Mouse (Mus musculus) CH12.LX (cell line): ENCODE measurements around the gene Gm20388. TPM values are rescaled to one million over a fixed set of nuclear protein-coding genes. Genes with fewer than 3 reads are reported as not detected.

Experiments
- DNase-seq: peaks from one replicate; pipeline ENCODE4 v3.0.0-alpha.2; 2013; ENCODE audit errors: extremely low read depth
- H3K27ac ChIP-seq: 2 replicates; pipeline ENCODE4 v1.5.1; 2012; ENCODE audit warnings: low read depth, mild to moderate bottlenecking, control low read depth, moderate library complexity; ENCODE audit not compliant: insufficient read depth
- H3K27me3 ChIP-seq: replicated peaks from 2 replicates; pipeline ENCODE3; 2012; ENCODE audit warnings: inconsistent platforms
- H3K36me3 ChIP-seq, 2 experiments: replicated peaks in 1 of 2; 2 replicates each; pipeline versions ENCODE3 to v1.6.1; 2012; ENCODE audit warnings: inconsistent platforms in 1 of 2, low read length in 1 of 2, mild to moderate bottlenecking in 1 of 2, mixed read lengths in 1 of 2, moderate library complexity in 1 of 2; ENCODE audit not compliant: control insufficient read depth in 1 of 2, insufficient read depth in 1 of 2
- H3K4me1 ChIP-seq, 2 experiments: 2 replicates each; pipeline ENCODE4 v1.6.1; 2012; ENCODE audit warnings: inconsistent platforms in 1 of 2, moderate library complexity in 1 of 2; ENCODE audit not compliant: insufficient read depth in 2 of 2, control insufficient read depth in 1 of 2
- H3K4me2 ChIP-seq: 2 replicates; pipeline ENCODE4 v1.6.1; 2012; ENCODE audit warnings: low read depth, mild to moderate bottlenecking, control low read depth; ENCODE audit not compliant: poor library complexity, insufficient read depth, severe bottlenecking
- H3K4me3 ChIP-seq, 3 experiments: fragments of 150-350 bp in 1 of 3; sonication (generic) in 1 of 3; replicated peaks in 1 of 3; 2 replicates each; pipeline versions ENCODE3 to v1.5.1; 2011 to 2012; ENCODE audit warnings: low read depth in 2 of 3, low read length in 2 of 3, mild to moderate bottlenecking in 2 of 3, moderate library complexity in 2 of 3, control low read depth in 1 of 3, improper control_type of control experiment in 1 of 3, inconsistent platforms in 1 of 3, mixed read lengths in 1 of 3; ENCODE audit not compliant: poor library complexity in 1 of 3
- H3K79me2 ChIP-seq: replicated peaks from 2 replicates; pipeline ENCODE4 v1.6.1; 2012; ENCODE audit warnings: mild to moderate bottlenecking, moderate library complexity; ENCODE audit not compliant: control insufficient read depth, poor library complexity, insufficient read depth, severe bottlenecking; ENCODE audit errors: extremely low read depth
- H3K9ac ChIP-seq: 2 replicates; pipeline ENCODE4 v1.6.1; 2012; ENCODE audit warnings: low read depth, mild to moderate bottlenecking, control low read depth, moderate library complexity; ENCODE audit not compliant: insufficient read depth
- H3K9me3 ChIP-seq: replicated peaks from 2 replicates; pipeline ENCODE3; 2012; ENCODE audit warnings: low read length, inconsistent platforms, mixed read lengths
- CHD1 ChIP-seq: IDR thresholded peaks from 2 replicates; pipeline ENCODE4 v1.6.1; 2012; ENCODE audit warnings: low read depth, low read length, improper control_type of control experiment, inconsistent platforms
- CHD2 ChIP-seq: IDR thresholded peaks from 2 replicates; pipeline ENCODE4 v1.6.1; 2011; ENCODE audit warnings: low read length, improper control_type of control experiment
- CTCF ChIP-seq, 2 experiments: IDR thresholded peaks in 1 of 2; conservative IDR thresholded peaks in 1 of 2; 2 replicates each; pipeline ENCODE4 v1.5.1; 2011 to 2012; ENCODE audit warnings: low read depth in 2 of 2, low read length in 2 of 2, improper control_type of control experiment in 1 of 2, inconsistent platforms in 1 of 2, mild to moderate bottlenecking in 1 of 2, moderate library complexity in 1 of 2
- E2F4 ChIP-seq: IDR thresholded peaks from 2 replicates; pipeline ENCODE4 v1.6.1; 2011; ENCODE audit warnings: low read depth, low read length, improper control_type of control experiment; ENCODE audit not compliant: insufficient replicate concordance
- ELF1 ChIP-seq: IDR thresholded peaks from 2 replicates; pipeline ENCODE4 v1.6.1; 2014; ENCODE audit warnings: low read depth, mild to moderate bottlenecking, inconsistent platforms, low read length, improper control_type of control experiment
- JUN ChIP-seq: IDR thresholded peaks from 2 replicates; pipeline ENCODE4 v1.6.1; 2011; ENCODE audit warnings: low read depth, mild to moderate bottlenecking, low read length, improper control_type of control experiment, moderate library complexity; ENCODE audit not compliant: insufficient read depth
- JUND ChIP-seq: conservative IDR thresholded peaks from 2 replicates; pipeline ENCODE4 v1.6.1; 2011; ENCODE audit warnings: low read depth, low read length, improper control_type of control experiment
- MAZ ChIP-seq: IDR thresholded peaks from 2 replicates; pipeline ENCODE4 v1.6.1; 2012; ENCODE audit warnings: low read depth, mild to moderate bottlenecking, inconsistent platforms, low read length, improper control_type of control experiment, moderate library complexity
- MEF2A ChIP-seq: IDR thresholded peaks from 2 replicates; pipeline ENCODE4 v1.6.1; 2014; ENCODE audit warnings: low read depth, mild to moderate bottlenecking, inconsistent platforms, low read length, improper control_type of control experiment, borderline replicate concordance
- MXI1 ChIP-seq: IDR thresholded peaks from 2 replicates; pipeline ENCODE4 v1.6.1; 2011; ENCODE audit warnings: mild to moderate bottlenecking, low read depth, low read length, improper control_type of control experiment
- MYC ChIP-seq: IDR thresholded peaks from 2 replicates; pipeline ENCODE4 v1.6.1; 2011; ENCODE audit warnings: low read depth, mild to moderate bottlenecking, improper control_type of control experiment, low read length
- NELFE ChIP-seq: IDR thresholded peaks from 2 replicates; pipeline ENCODE4 v1.6.1; 2011; ENCODE audit warnings: low read depth, low read length, improper control_type of control experiment
- NRF1 ChIP-seq: IDR thresholded peaks from 2 replicates; pipeline ENCODE4 v1.6.1; 2014; ENCODE audit warnings: low read depth, mild to moderate bottlenecking, inconsistent platforms, low read length, improper control_type of control experiment, moderate library complexity
- RAD21 ChIP-seq: IDR thresholded peaks from 2 replicates; pipeline ENCODE4 v1.6.1; 2011; ENCODE audit warnings: low read depth, mild to moderate bottlenecking, low read length, improper control_type of control experiment, moderate library complexity
- RCOR1 ChIP-seq: conservative IDR thresholded peaks from 2 replicates; pipeline ENCODE4 v1.6.1; 2012; ENCODE audit warnings: low read depth, mild to moderate bottlenecking, inconsistent platforms, low read length, improper control_type of control experiment
- SIN3A ChIP-seq: IDR thresholded peaks from 2 replicates; pipeline ENCODE4 v1.6.1; 2012; ENCODE audit warnings: low read length, improper control_type of control experiment, inconsistent platforms
- TCF12 ChIP-seq: IDR thresholded peaks from 2 replicates; pipeline ENCODE4 v1.6.1; 2014; ENCODE audit warnings: low read depth, mild to moderate bottlenecking, inconsistent platforms, low read length, improper control_type of control experiment
- UBTF ChIP-seq: IDR thresholded peaks from 2 replicates; pipeline ENCODE4 v1.6.1; 2012; ENCODE audit warnings: low read depth, mild to moderate bottlenecking, inconsistent platforms, low read length, improper control_type of control experiment, moderate library complexity
- USF1 ChIP-seq: IDR thresholded peaks from 2 replicates; pipeline ENCODE4 v1.6.1; 2014; ENCODE audit warnings: low read depth, mild to moderate bottlenecking, inconsistent platforms, low read length, improper control_type of control experiment
- ZC3H11A ChIP-seq: IDR thresholded peaks from 2 replicates; pipeline ENCODE4 v1.6.1; 2012; ENCODE audit warnings: low read depth, mild to moderate bottlenecking, inconsistent platforms, low read length, improper control_type of control experiment
- ZKSCAN1 ChIP-seq: IDR thresholded peaks from 2 replicates; pipeline ENCODE4 v1.6.1; 2012; ENCODE audit warnings: low read depth, inconsistent platforms, low read length, improper control_type of control experiment, borderline replicate concordance
- ZNF384 ChIP-seq: IDR thresholded peaks from 2 replicates; pipeline ENCODE4 v1.6.1; 2012; ENCODE audit warnings: low read depth, low read length, improper control_type of control experiment, inconsistent platforms
- dilution Hi-C: fragments of 300-500 bp; cut with MboI; formaldehyde crosslinking; loops from 2 replicates; pipeline ENCODE4 v1.14.3; 2020; ENCODE audit warnings: low sequenced_read_pairs; ENCODE audit not compliant: extremely low pct_unique_long_range_greater_than_20kb, extremely low pct_ligation_motif_present
- in situ Hi-C: fragments of 300-500 bp; cut with MboI; formaldehyde crosslinking; loops from 3 replicates; pipeline ENCODE4 v1.14.3; 2019; ENCODE audit warnings: low sequenced_read_pairs, low pct_ligation_motif_present, low pct_unique_long_range_greater_than_20kb, mixed read lengths
- polyA plus RNA-seq: library from polyadenylated mRNA; unstranded; fragments of >175 nt; gene quantifications from 2 replicates; pipeline ENCODE4 v1.2.1, GENCODE M21; 2012; ENCODE audit warnings: low read depth; ENCODE audit not compliant: insufficient read length
- total RNA-seq, 2 experiments: library from RNA; depleted of rRNA; stranded (reverse); fragments of 300-350 nt in 1 of 2; fragments of >200 nt in 1 of 2; gene quantifications; 2 replicates each; pipeline ENCODE4 v1.2.3; 2012 to 2014

Gm20388 gene
- total and polyA plus RNA-seq, 3 experiments = 14.8 to 26.3 (median 22.2) TPM

DNA sequence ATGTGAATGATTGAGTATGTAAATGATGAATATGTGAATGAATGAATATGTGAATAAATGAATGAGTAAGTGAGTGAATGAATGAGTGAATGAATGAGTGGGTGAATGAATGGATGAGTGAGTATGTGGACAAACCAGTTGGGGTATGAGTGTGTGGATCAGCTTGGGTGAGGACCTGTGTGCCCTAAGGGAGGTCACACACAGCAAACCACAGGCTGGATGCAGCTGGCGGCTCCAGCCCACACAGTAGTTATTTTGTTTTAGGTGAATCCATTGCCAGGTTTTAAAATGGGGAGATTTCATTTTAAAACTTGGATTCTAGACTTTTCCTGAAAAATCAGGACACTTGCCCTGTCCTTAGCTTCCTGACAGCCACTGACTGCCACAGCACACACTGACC is 2341.1 kb downstream of the Gm20388 start:
- Histone ChIP-seq H3K4me2 (no peak overlapping the region), H3K4me3 (no peak overlapping the region), H3K79me2 (no peaks in the 10 kb centered on the region), H3K27ac (no peak overlapping the region), H3K27me3 (peaks cover 81% of the 10 kb centered on the region), H3K9me3 (no peaks in the 10 kb centered on the region), H3K9ac (no peak overlapping the region), H3K4me1 (peaks cover under 1 to 3% of the 10 kb centered on the region in 2 experiments; a peak in 2 of 4 replicates), H3K36me3 (no peaks in the 10 kb centered on the region)
- no peak for DNase-seq
- in situ Hi-C loops = loop anchor here (5.0 kb wide), 1 partner anchor 89 kb away; no protein-coding TSS in a partner anchor
- dilution Hi-C loops = no loop called here
- TF ChIP-seq NRF1 (no peak), MEF2A (no peak), RAD21 (no peak), USF1 (no peak), ZKSCAN1 (no peak), RCOR1 (no peak), NELFE (no peak), MAZ (no peak), MXI1 (no peak), ZNF384 (no peak), MYC (no peak), ZC3H11A (no peak), UBTF (no peak), ELF1 (no peak), JUND (no peak), SIN3A (no peak), JUN (no peak), CTCF (conservative IDR thresholded peaks at IDR 0.05 in 1 of 2, IDR thresholded peaks at IDR 0.05 in 1 of 2; ENCODE audit: low read depth in 2 of 2, low read length in 2 of 2) (no peak), CHD2 (no peak), TCF12 (no peak)

GRCm38 (mm10) chr8:122252366-122252765 is 2341.7 kb downstream of the Gm20388 start:
- TF ChIP-seq CHD1 = no peak
- TF ChIP-seq NRF1 = no peak
- no peak for TF ChIP-seq JUN
- no peak for TF ChIP-seq E2F4
- TF ChIP-seq JUND = no peak
- TF ChIP-seq RAD21 = no peak
- TF ChIP-seq CHD2 = no peak
- no peak for TF ChIP-seq ZKSCAN1
- Histone ChIP-seq H3K4me1 (no peaks in the 10 kb centered on the region), H3K4me3 (no peak overlapping the region), H3K79me2 (no peaks in the 10 kb centered on the region), H3K27me3 (peaks cover 87% of the 10 kb centered on the region), H3K36me3 (no peaks in the 10 kb centered on the region), H3K9ac (no peak overlapping the region), H3K4me2 (no peak overlapping the region), H3K9me3 (no peaks in the 10 kb centered on the region), H3K27ac (no peak overlapping the region)
- dilution Hi-C loops = no loop called here
- DNase-seq = no peak
- in situ Hi-C loops = loop anchor here (5.0 kb wide), 1 partner anchor 90 kb away; no protein-coding TSS in a partner anchor
